Mouse (Mus musculus): ENCODE results near the gene Hist2h2ab.

DNA sequence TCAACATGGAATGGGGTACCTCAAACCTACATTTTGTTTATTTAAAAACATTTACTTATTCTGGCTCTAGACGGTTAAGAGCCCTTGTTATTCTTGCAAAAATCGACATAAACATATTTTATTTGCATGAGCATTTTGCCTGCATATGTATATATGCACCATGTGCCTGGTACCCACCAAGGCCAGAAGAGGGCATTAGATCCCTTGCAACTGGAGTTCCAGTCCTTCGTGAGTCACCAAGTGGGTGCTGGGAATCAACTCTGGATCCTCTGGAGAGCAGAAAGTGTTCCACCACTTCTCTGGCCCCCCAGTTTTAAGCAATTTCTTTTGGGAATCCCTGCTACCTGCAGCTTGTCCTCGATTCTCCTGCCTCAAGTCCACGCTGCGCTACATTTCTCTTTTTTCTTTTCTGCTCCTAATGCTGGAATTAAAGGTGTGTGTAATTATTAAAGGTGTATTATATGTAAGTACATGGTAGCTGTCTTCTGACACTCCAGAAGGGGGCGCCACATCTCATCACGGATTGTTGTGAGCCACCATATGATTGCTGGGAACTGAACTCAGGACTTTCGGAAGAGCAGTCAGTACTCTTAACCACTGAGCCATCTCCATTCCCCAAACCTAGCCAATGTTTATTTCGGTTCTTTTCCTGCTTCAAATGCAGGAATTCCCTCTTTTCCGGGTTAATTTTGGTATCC, 23.9 kb upstream of the Hist2h2ab start:
- TF ChIP-seq POLR2A (IDR thresholded peaks at IDR 0.05; ENCODE audit: insufficient read length, low read depth) (no peak), USF1 (IDR thresholded peaks at IDR 0.05; ENCODE audit: low read depth) (no peak), E2F4 (IDR thresholded peaks at IDR 0.05; ENCODE audit: insufficient read depth) (no peak), TCF12 (IDR thresholded peaks at IDR 0.05; ENCODE audit: insufficient read depth, poor library complexity, severe bottlenecking) (no peak), MYOG (IDR thresholded peaks at IDR 0.05; ENCODE audit: control insufficient read depth in 1 of 3, insufficient read depth in 1 of 3, insufficient read length in 2 of 3, low read depth in 2 of 3) (no peak), POLR2AphosphoS2 (IDR thresholded peaks at IDR 0.05; ENCODE audit: insufficient read length, low read depth) (no peak)
